Mouse (Mus musculus) stomach, postnatal 0 days (tissue): ENCODE results near the gene Dmp1. TPM values are rescaled to one million over a fixed set of nuclear protein-coding genes. Genes with fewer than 3 reads are reported as not detected.

ENCODE experiments used
- ATAC-seq: fragments of 200-750 bp; cut with Nextera tagmentation; 2 replicates; pipeline ENCODE4 v1.8.0; 2017; ENCODE audit not compliant: low FRiP score, low TSS enrichment
- DNase-seq: peaks from one replicate; pipeline ENCODE4 v3.0.0-alpha.2; 2016; ENCODE audit warnings: low spot score
- H3K27ac ChIP-seq: fragments of 300-500 bp; sonication (generic); replicated peaks from 2 replicates; pipeline ENCODE4 v1.5.1; 2014; ENCODE audit warnings: mild to moderate bottlenecking, control low read depth
- H3K27me3 ChIP-seq: fragments of 300-500 bp; sonication (generic); 2 replicates; pipeline ENCODE4 v1.6.1; 2014; ENCODE audit warnings: low read length; ENCODE audit not compliant: control insufficient read depth, insufficient read depth
- H3K36me3 ChIP-seq: fragments of 300-500 bp; sonication (generic); 2 replicates; pipeline ENCODE4 v1.6.1; 2014; ENCODE audit warnings: low read length, mixed read lengths; ENCODE audit not compliant: control insufficient read depth, insufficient read depth
- H3K4me1 ChIP-seq: fragments of 300-500 bp; sonication (generic); replicated peaks from 2 replicates; pipeline ENCODE4 v1.6.1; 2014; ENCODE audit warnings: antibody characterized with exemption; ENCODE audit not compliant: control insufficient read depth, insufficient read depth
- H3K4me2 ChIP-seq: fragments of 300-500 bp; sonication (generic); replicated peaks from 2 replicates; pipeline ENCODE4 v1.6.1; 2014; ENCODE audit warnings: low read depth, mild to moderate bottlenecking, control low read depth, moderate library complexity
- H3K4me3 ChIP-seq: fragments of 300-500 bp; sonication (generic); 2 replicates; pipeline ENCODE4 v1.5.1; 2014; ENCODE audit warnings: low read depth, low read length, control low read depth
- H3K9ac ChIP-seq: fragments of 300-500 bp; sonication (generic); 2 replicates; pipeline ENCODE4 v1.6.1; 2014; ENCODE audit warnings: mild to moderate bottlenecking, low read length, control low read depth, mixed read lengths
- H3K9me3 ChIP-seq: fragments of 300-500 bp; sonication (generic); 2 replicates; pipeline ENCODE4 v1.6.1; 2016; ENCODE audit warnings: low read length; ENCODE audit not compliant: control insufficient read depth
- CTCF ChIP-seq: IDR thresholded peaks from 2 replicates; pipeline ENCODE4 v1.5.1; 2016; ENCODE audit warnings: antibody characterized with exemption, low read depth, mild to moderate bottlenecking, moderate library complexity
- EP300 ChIP-seq: optimal IDR thresholded peaks from 2 replicates; pipeline ENCODE3; 2016; ENCODE audit warnings: antibody characterized with exemption
- WGBS: fragments of 180-500 bp; shearing (Covaris S2); extraction: QIAGEN DNeasy Blood & Tissue Kit; methylation state at CpG from one replicate; pipeline ENCODE4 v1.1.7; 2014; 5-methylcytosine and 5-hydroxymethylcytosine counted together
- polyA plus RNA-seq: library from polyadenylated mRNA; unstranded; fragments of >200 nt; fragmentation: Nextera tagmentation; extraction: Ambion mirVana; gene quantifications from 2 replicates; pipeline ENCODE4 v1.2.1, GENCODE M21; 2015

Gene Dmp1
- 0.46 and 0.48 TPM in 2 replicates for polyA plus RNA-seq

DNA sequence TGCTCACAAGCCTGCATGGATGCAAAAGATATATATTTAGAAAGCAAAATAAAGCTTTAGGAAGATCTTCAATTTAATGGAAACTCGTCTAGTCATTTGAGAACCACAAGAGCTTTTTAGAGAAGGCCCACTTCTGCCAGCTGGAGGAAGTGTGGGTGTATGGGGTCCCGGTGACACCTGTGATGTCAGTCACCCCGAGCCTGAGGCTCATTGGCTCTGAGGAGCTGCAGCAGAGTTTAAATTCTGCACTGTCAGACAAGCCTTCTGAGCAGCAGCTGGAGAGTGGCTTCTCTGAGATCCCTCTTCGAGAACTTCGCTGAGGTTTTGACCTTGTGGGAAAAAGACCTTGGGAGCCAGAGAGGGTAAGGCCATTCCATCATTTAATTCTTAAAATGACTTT lies at the start of gene Dmp1:
Dmp1 (plus strand) TSS at position 263 of the 400 bp plus-strand sequence.
- Histone ChIP-seq H3K27ac (no peak within 1 kb of the TSS), H3K27me3 (no peaks in the 10 kb centered on the region), H3K9ac (no peak within 1 kb of the TSS), H3K4me2 (no peak within 1 kb of the TSS), H3K4me1 (no peaks in the 10 kb centered on the region), H3K9me3 (no peaks in the 10 kb centered on the region), H3K36me3 (no peaks in the 10 kb centered on the region), H3K4me3 (no peak within 1 kb of the TSS)
- TF ChIP-seq CTCF (no peak), EP300 (no peak)
- ATAC-seq (no peak), DNase-seq (no peak)
- WGBS: 48% methylated on average over 5 of the region's 5 CpGs

DNA sequence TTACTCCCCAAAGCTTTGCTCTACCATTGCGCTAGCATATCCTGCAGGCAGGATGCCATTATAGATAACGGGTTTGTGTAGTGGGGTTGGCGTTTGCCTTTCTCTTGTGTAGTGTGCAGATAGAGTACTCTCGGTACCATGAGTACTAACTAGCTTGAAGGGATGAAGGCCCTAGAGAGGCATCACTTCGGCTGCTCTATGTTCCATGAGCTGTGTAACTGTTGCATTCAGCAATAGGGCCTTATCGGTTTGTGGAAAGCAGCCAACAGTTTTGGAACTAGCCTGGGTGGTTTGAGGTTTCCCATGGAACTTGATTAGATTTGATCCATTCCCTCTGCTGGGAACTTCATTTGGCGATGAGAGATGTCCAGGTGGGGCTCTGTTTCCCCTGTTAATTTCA lies 44.7 kb upstream of the Dmp1 start:
- H3K27ac ChIP-seq: no peak overlapping the region
- no peaks in the 10 kb centered on the region for H3K9me3 ChIP-seq
- DNase-seq: no peak
- H3K4me1 ChIP-seq: no peaks in the 10 kb centered on the region
- TF ChIP-seq CTCF (no peak), EP300 (no peak)
- H3K36me3 ChIP-seq: no peaks in the 10 kb centered on the region
- no peak overlapping the region for H3K4me3 ChIP-seq
- no peak for ATAC-seq
- no peaks in the 10 kb centered on the region for H3K27me3 ChIP-seq
- H3K4me2 ChIP-seq: no peak overlapping the region
- H3K9ac ChIP-seq: no peak overlapping the region
- 89% methylated on average over 7 of the region's 7 CpGs for WGBS

DNA sequence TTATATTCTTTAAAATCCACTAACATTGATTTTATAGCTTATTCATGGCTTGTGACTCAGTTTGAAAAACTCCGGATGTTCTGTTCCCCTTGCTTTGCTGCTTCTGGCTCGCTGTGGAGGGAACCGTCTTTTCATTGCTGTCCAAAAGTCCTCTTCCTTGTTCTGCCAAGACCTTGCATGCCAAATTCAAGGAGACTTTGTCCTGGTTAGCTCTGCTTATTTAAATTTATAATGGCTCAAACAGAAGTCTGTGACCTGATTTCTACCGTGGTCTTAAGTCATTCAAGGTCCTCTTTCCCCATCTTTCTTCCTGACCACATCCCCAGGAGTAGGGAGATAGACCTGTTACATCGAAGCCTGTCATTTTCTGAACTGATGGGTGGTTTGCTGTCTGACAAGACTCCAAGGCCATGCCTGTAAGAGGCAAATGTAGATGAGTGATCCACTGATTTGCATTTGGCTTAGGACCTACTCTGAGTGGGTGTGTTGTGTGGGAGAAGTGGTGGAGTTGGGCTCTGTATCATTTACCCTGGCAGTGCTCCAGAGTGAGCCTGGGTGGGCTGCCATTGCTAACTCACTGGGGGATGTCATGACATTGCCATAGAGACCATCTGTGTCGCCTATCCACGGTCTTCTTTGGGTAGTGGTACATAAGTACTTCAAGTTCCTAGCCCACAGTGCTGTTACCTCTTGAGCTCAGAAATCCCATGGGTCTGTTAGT lies 43.9 kb upstream of the Dmp1 start:
- ATAC-seq: no peak
- H3K4me3 ChIP-seq: no peak overlapping the region
- WGBS: 72% methylated on average over 7 of the region's 7 CpGs
- H3K36me3 ChIP-seq: no peaks in the 10 kb centered on the region
- H3K27me3 ChIP-seq: no peaks in the 10 kb centered on the region
- no peak overlapping the region for H3K27ac ChIP-seq
- no peak for DNase-seq
- H3K4me2 ChIP-seq: no peak overlapping the region
- TF ChIP-seq EP300 (no peak), CTCF (no peak)
- no peaks in the 10 kb centered on the region for H3K9me3 ChIP-seq
- no peak overlapping the region for H3K9ac ChIP-seq
- H3K4me1 ChIP-seq: no peaks in the 10 kb centered on the region

DNA sequence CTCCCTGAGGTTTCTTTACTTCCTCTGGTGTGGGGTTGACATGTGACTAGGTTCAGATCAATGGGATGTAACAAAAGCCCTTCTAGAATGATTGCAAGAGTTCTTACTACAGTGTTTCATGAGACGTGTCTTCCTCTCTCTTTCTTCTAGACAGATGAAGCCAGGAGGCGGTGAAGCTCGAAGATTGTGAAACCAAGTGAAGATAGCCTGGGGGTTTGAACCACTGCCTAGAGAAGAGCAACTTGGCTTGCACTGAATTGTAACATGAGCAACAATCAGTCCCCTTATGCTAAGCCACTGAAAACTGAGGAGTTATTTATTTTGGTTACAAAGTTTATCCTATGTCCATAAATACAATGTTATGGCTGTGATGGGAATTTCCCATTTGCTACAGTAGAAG lies 41.8 kb upstream of the Dmp1 start:
- no peak overlapping the region for H3K9ac ChIP-seq
- no peak for TF ChIP-seq CTCF
- TF ChIP-seq EP300: no peak
- H3K4me3 ChIP-seq: no peak overlapping the region
- DNase-seq (no peak), ATAC-seq (no peak)
- no peak overlapping the region for H3K27ac ChIP-seq
- H3K4me2 ChIP-seq: no peak overlapping the region
- no peaks in the 10 kb centered on the region for H3K9me3 ChIP-seq
- H3K4me1 ChIP-seq: no peaks in the 10 kb centered on the region
- 78% methylated on average over 3 of the region's 3 CpGs for WGBS
- no peaks in the 10 kb centered on the region for H3K36me3 ChIP-seq
- no peaks in the 10 kb centered on the region for H3K27me3 ChIP-seq

DNA sequence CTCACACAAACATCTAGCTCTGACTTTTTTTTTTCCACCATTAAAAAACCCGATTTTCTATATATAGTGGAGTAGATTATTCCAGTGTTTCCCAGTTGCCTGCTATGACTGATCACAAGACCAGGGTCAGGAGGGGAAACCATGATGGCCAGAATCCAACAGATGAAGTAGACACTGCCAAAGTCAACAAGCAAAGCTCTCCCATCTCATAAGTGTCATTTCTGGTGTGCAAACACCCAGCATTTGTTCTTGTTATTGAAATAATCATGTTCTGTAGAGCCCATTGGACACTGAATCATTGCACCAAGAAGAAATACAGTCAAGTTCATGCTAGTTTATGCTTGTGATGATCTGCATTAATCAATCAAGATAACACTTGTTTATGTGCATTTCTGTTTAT lies 41.0 kb upstream of the Dmp1 start:
- ATAC-seq (no peak), DNase-seq (no peak)
- Histone ChIP-seq H3K4me1 (no peaks in the 10 kb centered on the region), H3K9me3 (no peaks in the 10 kb centered on the region), H3K4me2 (no peak overlapping the region), H3K27ac (no peak overlapping the region), H3K9ac (no peak overlapping the region), H3K4me3 (no peak overlapping the region), H3K27me3 (no peaks in the 10 kb centered on the region), H3K36me3 (no peaks in the 10 kb centered on the region)
- no peak for TF ChIP-seq EP300
- TF ChIP-seq CTCF: no peak
- WGBS: 46% methylated on average over 1 of the region's 1 CpGs

DNA sequence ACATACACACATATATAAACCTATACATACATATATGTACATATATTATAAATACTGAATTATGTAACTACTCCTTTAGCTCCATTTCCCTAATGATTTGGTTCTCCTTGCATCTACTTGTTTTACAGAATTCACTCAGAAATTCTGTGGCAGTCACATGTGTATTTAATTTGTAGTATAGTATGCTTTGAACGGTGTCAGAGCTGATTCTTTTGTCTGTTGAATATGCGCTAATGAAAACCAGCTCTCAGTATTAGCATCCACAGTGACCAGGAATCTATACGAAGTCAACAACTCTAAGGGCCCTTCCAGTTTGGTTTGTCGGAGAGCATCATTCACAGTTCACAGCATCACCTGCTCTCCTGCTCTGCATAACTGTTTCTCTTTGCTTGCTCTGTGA lies 38.9 kb upstream of the Dmp1 start:
- TF ChIP-seq CTCF: no peak
- no peak for TF ChIP-seq EP300
- ATAC-seq (no peak), DNase-seq (no peak)
- 81% methylated on average over 4 of the region's 4 CpGs for WGBS
- Histone ChIP-seq H3K9me3 (no peaks in the 10 kb centered on the region), H3K9ac (no peak overlapping the region), H3K27ac (no peak overlapping the region), H3K4me1 (no peaks in the 10 kb centered on the region), H3K4me3 (no peak overlapping the region), H3K4me2 (no peak overlapping the region), H3K27me3 (no peaks in the 10 kb centered on the region), H3K36me3 (no peaks in the 10 kb centered on the region)
